Mouse (Mus musculus) embryonic facial prominence, embryonic 11.5 days (tissue): ENCODE results near the gene Rdh19. TPM values are rescaled to one million over a fixed set of nuclear protein-coding genes. Genes with fewer than 3 reads are reported as not detected.
"Not testable (repeated sequence)": the region's sequence is repeated elsewhere in the genome, so short reads cannot be mapped to it uniquely, and the experiment has no call there.

Experiments used
- ATAC-seq: fragments of 200-750 bp; cut with Nextera tagmentation; replicated peaks from 2 replicates; pipeline ENCODE4 v1.8.0; 2017; ENCODE audit warnings: low read depth; ENCODE audit not compliant: insufficient number of reproducible peaks, low FRiP score, low TSS enrichment
- DNase-seq: peaks from one replicate; pipeline ENCODE4 v3.0.0-alpha.2; 2015; ENCODE audit warnings: low spot score
- H3K27ac ChIP-seq: fragments of 300-500 bp; sonication (generic); replicated peaks from 2 replicates; pipeline ENCODE4 v1.5.1; 2014; ENCODE audit warnings: mild to moderate bottlenecking, low read depth, low read length, control low read depth
- H3K27me3 ChIP-seq: fragments of 300-500 bp; sonication (generic); 2 replicates; pipeline ENCODE4 v1.6.1; 2014; ENCODE audit warnings: mild to moderate bottlenecking, low read length, moderate library complexity, mixed read lengths; ENCODE audit not compliant: control insufficient read depth, insufficient read depth
- H3K36me3 ChIP-seq: fragments of 300-500 bp; sonication (generic); replicated peaks from 2 replicates; pipeline ENCODE4 v1.6.1; 2014; ENCODE audit warnings: low read depth, mild to moderate bottlenecking, low read length, moderate library complexity, mixed read lengths; ENCODE audit not compliant: control insufficient read depth, insufficient read depth
- H3K4me1 ChIP-seq: fragments of 300-500 bp; sonication (generic); 2 replicates; pipeline ENCODE4 v1.6.1; 2014; ENCODE audit warnings: low read length, mixed read lengths; ENCODE audit not compliant: control insufficient read depth, insufficient read depth
- H3K4me2 ChIP-seq: fragments of 300-500 bp; sonication (generic); 2 replicates; pipeline ENCODE4 v1.6.1; 2014; ENCODE audit warnings: low read depth, mild to moderate bottlenecking, control low read depth, low read length, moderate library complexity
- H3K4me3 ChIP-seq: fragments of 300-500 bp; sonication (generic); 2 replicates; pipeline ENCODE4 v1.5.1; 2014; ENCODE audit warnings: low read depth, low read length, control low read depth
- H3K9ac ChIP-seq: fragments of 300-500 bp; sonication (generic); replicated peaks from 2 replicates; pipeline ENCODE4 v1.6.1; 2014; ENCODE audit warnings: mild to moderate bottlenecking, control low read depth, low read length
- H3K9me3 ChIP-seq: fragments of 300-500 bp; sonication (generic); replicated peaks from 2 replicates; pipeline ENCODE4 v1.6.1; 2016; ENCODE audit warnings: mild to moderate bottlenecking, low read length, inconsistent platforms, mixed read lengths; ENCODE audit not compliant: control insufficient read depth
- whole genome bisulfite sequencing: fragments of 180-500 bp; shearing (Covaris S2); extraction: QIAGEN DNeasy Blood & Tissue Kit; methylation state at CpG from one replicate; pipeline ENCODE4 v1.1.7; 2014; 5-methylcytosine and 5-hydroxymethylcytosine counted together
- polyA plus RNA-seq: library from polyadenylated mRNA; unstranded; fragments of >200 nt; fragmentation: Nextera tagmentation; extraction: Ambion mirVana; gene quantifications from 2 replicates; pipeline ENCODE4 v1.2.1, GENCODE M21; 2014

The Rdh19 gene
- polyA plus RNA-seq, 1 experiment from 2014 or later = not detected

- Histone ChIP-seq H3K9me3 (no peaks in the 10 kb centered on the region), H3K4me2 (no peak overlapping the region)
- ATAC-seq = no peak
These were observed 31.3 kb downstream of the Rdh19 start for GRCm38 (mm10) chr10:127881041-127881440.

GRCm38 (mm10) chr10:127886551-127886950, 36.8 kb downstream of the Rdh19 start:
- H3K27ac ChIP-seq = no peak overlapping the region
- ATAC-seq = no peak
- H3K4me1 ChIP-seq = no peaks in the 10 kb centered on the region
- H3K27me3 ChIP-seq = no peaks in the 10 kb centered on the region
- H3K9ac ChIP-seq = no peak overlapping the region
- no peaks in the 10 kb centered on the region for H3K36me3 ChIP-seq
- no peak overlapping the region for H3K4me3 ChIP-seq
- WGBS = 82% methylated on average over 1 of the region's 1 CpGs
- H3K4me2 ChIP-seq = no peak overlapping the region
- no peaks in the 10 kb centered on the region for H3K9me3 ChIP-seq
- DNase-seq = no peak

More at GRCm38 (mm10) chr10:127881041-127881440, 31.3 kb downstream of the Rdh19 start:
- no peak overlapping the region for H3K4me3 ChIP-seq
- H3K9ac ChIP-seq = no peak overlapping the region
- H3K27ac ChIP-seq = no peak overlapping the region
- H3K36me3 ChIP-seq = no peaks in the 10 kb centered on the region
- WGBS = 91% methylated on average over 4 of the region's 4 CpGs
- no peaks in the 10 kb centered on the region for H3K4me1 ChIP-seq
- H3K27me3 ChIP-seq = no peaks in the 10 kb centered on the region
- no peak for DNase-seq

- H3K27me3 ChIP-seq = no peaks in the 10 kb centered on the region
- DNase-seq (no peak), ATAC-seq (no peak)
- H3K36me3 ChIP-seq = no peaks in the 10 kb centered on the region
- WGBS = 77% methylated on average over 4 of the region's 4 CpGs
- H3K27ac ChIP-seq = no peak overlapping the region
- no peaks in the 10 kb centered on the region for H3K9me3 ChIP-seq
- H3K9ac ChIP-seq = no peak overlapping the region
- H3K4me3 ChIP-seq = no peak overlapping the region
- no peaks in the 10 kb centered on the region for H3K4me1 ChIP-seq
- H3K4me2 ChIP-seq = no peak overlapping the region
These were observed 37.2 kb downstream of the Rdh19 start for GRCm38 (mm10) chr10:127886971-127887370.

- no peak within 1 kb of the TSS for H3K27ac ChIP-seq
- ATAC-seq (no peak), DNase-seq (no peak)
- no peaks in the 10 kb centered on the region for H3K27me3 ChIP-seq
- no peaks in the 10 kb centered on the region for H3K4me1 ChIP-seq
- no peaks in the 10 kb centered on the region for H3K36me3 ChIP-seq
- H3K9me3 ChIP-seq = no peaks in the 10 kb centered on the region
- no peak within 1 kb of the TSS for H3K4me3 ChIP-seq
- no peak within 1 kb of the TSS for H3K4me2 ChIP-seq
- no peak within 1 kb of the TSS for H3K9ac ChIP-seq
These were observed 38.9 kb downstream of the Rdh19 start, which contains the start of gene Rdh7 for GRCm38 (mm10) chr10:127888605-127889004. Gene Rdh7, minus strand, starts transcription at chr10:127888817.

- 90% methylated on average over 1 of the region's 1 CpGs for WGBS
- no peaks in the 10 kb centered on the region for H3K36me3 ChIP-seq
- H3K4me3 ChIP-seq = no peak overlapping the region
- ATAC-seq (no peak), DNase-seq (no peak)
- no peaks in the 10 kb centered on the region for H3K9me3 ChIP-seq
- H3K27me3 ChIP-seq = no peaks in the 10 kb centered on the region
- H3K9ac ChIP-seq = no peak overlapping the region
- no peak overlapping the region for H3K4me2 ChIP-seq
- no peaks in the 10 kb centered on the region for H3K4me1 ChIP-seq
- H3K27ac ChIP-seq = no peak overlapping the region
These were observed 41.8 kb downstream of the Rdh19 start for GRCm38 (mm10) chr10:127891481-127891880.

GRCm38 (mm10) chr10:127893163-127894022, 43.7 kb downstream of the Rdh19 start:
- 61% methylated on average over 5 of the region's 5 CpGs for WGBS
- H3K9ac ChIP-seq, H3K4me2 ChIP-seq, H3K27me3 ChIP-seq, DNase-seq, H3K27ac ChIP-seq, H3K36me3 ChIP-seq, H3K9me3 ChIP-seq, H3K4me1 ChIP-seq, ATAC-seq, H3K4me3 ChIP-seq: not testable (repeated sequence)

- Histone ChIP-seq H3K9me3 (no peaks in the 10 kb centered on the region), H3K4me1 (no peaks in the 10 kb centered on the region), H3K27me3 (no peaks in the 10 kb centered on the region), H3K27ac (no peak overlapping the region), H3K4me3 (no peak overlapping the region), H3K36me3 (no peaks in the 10 kb centered on the region), H3K9ac (no peak overlapping the region), H3K4me2 (no peak overlapping the region)
- WGBS = 68% methylated on average over 5 of the region's 5 CpGs
- DNase-seq (no peak), ATAC-seq (no peak)
These were observed 47.0 kb downstream of the Rdh19 start for GRCm38 (mm10) chr10:127896705-127897104.

- ATAC-seq (no peak), DNase-seq (no peak)
These were observed 47.8 kb downstream of the Rdh19 start for GRCm38 (mm10) chr10:127897506-127897905.

More at GRCm38 (mm10) chr10:127897506-127897905, 47.8 kb downstream of the Rdh19 start:
- Histone ChIP-seq H3K4me1 (no peaks in the 10 kb centered on the region), H3K36me3 (no peaks in the 10 kb centered on the region), H3K27me3 (no peaks in the 10 kb centered on the region), H3K9ac (no peak overlapping the region), H3K4me3 (no peak overlapping the region), H3K4me2 (no peak overlapping the region), H3K27ac (no peak overlapping the region), H3K9me3 (no peaks in the 10 kb centered on the region)
- WGBS = 84% methylated on average over 3 of the region's 3 CpGs
